Mouse (Mus musculus) left cerebral cortex, postnatal 36 days (tissue): Measurements from ENCODE around the gene Atf7. TPM values are rescaled to one million over a fixed set of nuclear protein-coding genes. Genes with fewer than 3 reads are reported as not detected.

Experiments
- DNase-seq, 2 experiments: peaks; one replicate each; pipeline ENCODE4 v3.0.0; 2021 to 2022; ENCODE audit warnings: low spot score in 2 of 2, mixed read lengths in 1 of 2
- intact Hi-C: fragments of 180-260 bp; cut with DNase I; formaldehyde crosslinking; loops from one replicate; pipeline ENCODE4 v1.15.1; 2025
- total RNA-seq, 2 experiments: library from RNA; stranded (reverse); gene quantifications; 2 replicates each; pipeline ENCODE4 v1.2.3; 2021

The Atf7 gene
- total RNA-seq, 2 experiments from 2014 or later = 27.1 to 43.0 TPM

- intact Hi-C loops = no loop called here
- no peak for DNase-seq
Observed at GRCm38 (mm10) chr15:102563681-102564080, 61.6 kb downstream of the Atf7 start.

- DNase-seq = no peak
- intact Hi-C loops = no loop called here
Observed at GRCm38 (mm10) chr15:102563061-102563460, 62.2 kb downstream of the Atf7 start.

GRCm38 (mm10) chr15:102562491-102562890, 62.8 kb downstream of the Atf7 start:
- DNase-seq = no peak
- intact Hi-C loops = no loop called here

GRCm38 (mm10) chr15:102557580-102557979, 67.7 kb downstream of the Atf7 start:
- intact Hi-C loops = loop anchor here (5.0 kb wide), 1 partner anchor 115 kb away; the partner anchor contains the start of gene Atp5g2
- no peak for DNase-seq

- DNase-seq = no peak
- intact Hi-C loops = loop anchor here (5.0 kb wide), 1 partner anchor 117 kb away; the partner anchor contains the start of gene Atp5g2
Observed at GRCm38 (mm10) chr15:102555581-102555980, 69.7 kb downstream of the Atf7 start.

GRCm38 (mm10) chr15:102552599-102552998, 72.7 kb downstream of the Atf7 start:
- intact Hi-C loops = no loop called here
- DNase-seq = no peak

GRCm38 (mm10) chr15:102547478-102547877, 77.8 kb downstream of the Atf7 start:
- intact Hi-C loops = no loop called here
- DNase-seq = no peak

- intact Hi-C loops = no loop called here
- peak; percentile 82 to 83 for DNase-seq
Observed at GRCm38 (mm10) chr15:102546677-102547427, 78.4 kb downstream of the Atf7 start.

GRCm38 (mm10) chr15:102546246-102546645, 79.0 kb downstream of the Atf7 start:
- no peak for DNase-seq
- intact Hi-C loops = no loop called here

- intact Hi-C loops = no loop called here
Observed at GRCm38 (mm10) chr15:102544801-102545200, 80.5 kb downstream of the Atf7 start.

GRCm38 (mm10) chr15:102533926-102534325, 91.3 kb downstream of the Atf7 start:
- no peak for DNase-seq
- intact Hi-C loops = no loop called here

More at GRCm38 (mm10) chr15:102544801-102545200, 80.5 kb downstream of the Atf7 start:
- no peak for DNase-seq

GRCm38 (mm10) chr15:102532106-102532900, 93.0 kb downstream of the Atf7 start:
- intact Hi-C loops = no loop called here
- DNase-seq = no peak

GRCm38 (mm10) chr15:102531586-102531985, 93.7 kb downstream of the Atf7 start:
- no peak for DNase-seq
- intact Hi-C loops = no loop called here

- intact Hi-C loops = no loop called here
- DNase-seq = no peak
Observed at GRCm38 (mm10) chr15:102530566-102530965, 94.7 kb downstream of the Atf7 start.

- no peak for DNase-seq
- intact Hi-C loops = loop anchor here (10.0 kb wide), 1 partner anchor 136 kb away; no protein-coding TSS in a partner anchor
Observed at GRCm38 (mm10) chr15:102528396-102528795, 96.9 kb downstream of the Atf7 start.

- no peak for DNase-seq
- intact Hi-C loops = loop anchor here (10.0 kb wide), 1 partner anchor 137 kb away; no protein-coding TSS in a partner anchor
Observed at GRCm38 (mm10) chr15:102527936-102528335, 97.3 kb downstream of the Atf7 start.

- no peak for DNase-seq
- intact Hi-C loops = loop anchor here (10.0 kb wide), 1 partner anchor 138 kb away; no protein-coding TSS in a partner anchor
Observed at GRCm38 (mm10) chr15:102526111-102527002, 98.9 kb downstream of the Atf7 start.

- DNase-seq = peak; percentile 76 to 77
- intact Hi-C loops = loop anchor here (10.0 kb wide), 1 partner anchor 140 kb away; no protein-coding TSS in a partner anchor
Observed at GRCm38 (mm10) chr15:102524892-102525485, 100.3 kb downstream of the Atf7 start, which contains the start of gene Npff. Gene Npff, minus strand, starts transcription at chr15:102524942.

GRCm38 (mm10) chr15:102521480-102521879, 103.8 kb downstream of the Atf7 start:
- intact Hi-C loops = loop anchor here (10.0 kb wide), 1 partner anchor 143 kb away; no protein-coding TSS in a partner anchor
- DNase-seq = no peak
